Mouse (Mus musculus): ENCODE data around the gene Pcsk2. TPM values are rescaled to one million over a fixed set of nuclear protein-coding genes. Genes with fewer than 3 reads are reported as not detected.

The Pcsk2 gene
- polyA plus RNA-seq, 1 experiment from 2014 or later, result not detected

DNA sequence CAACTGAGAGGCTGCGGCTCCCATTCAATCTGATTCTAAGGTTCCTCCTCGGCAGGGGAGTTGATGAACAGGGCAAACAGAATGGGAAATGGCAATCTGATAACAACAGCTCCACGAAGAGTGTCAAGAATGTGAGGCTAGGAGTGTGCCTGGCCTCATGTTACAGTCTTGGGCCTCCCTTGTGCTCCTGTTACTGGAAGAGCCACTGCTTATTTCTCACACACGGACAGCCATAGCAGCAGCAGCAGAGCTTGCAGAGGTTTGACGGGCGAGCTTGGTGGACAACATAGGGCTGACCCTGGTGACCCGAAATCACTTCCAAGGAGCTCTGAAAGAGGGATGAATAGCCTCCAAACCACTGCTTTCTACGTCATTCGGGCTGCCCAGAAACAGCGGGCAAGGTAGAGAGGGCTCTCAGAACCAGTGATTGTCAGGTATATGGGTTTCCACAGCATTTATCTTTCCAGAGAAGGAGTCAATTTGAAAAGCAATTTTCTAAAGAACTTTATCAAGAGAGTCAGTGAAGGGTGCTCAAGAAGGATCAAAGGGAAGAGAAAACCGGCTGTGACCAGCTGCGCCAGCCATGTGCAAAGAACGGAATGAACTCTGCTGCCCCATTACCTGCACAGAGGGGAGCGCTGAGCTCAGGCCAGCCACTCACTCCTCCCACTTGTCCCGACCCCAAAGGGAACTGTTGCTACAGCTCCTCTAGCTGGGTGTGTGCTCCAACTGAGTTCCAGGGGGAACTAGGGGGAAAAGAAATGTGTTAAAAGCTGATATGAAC lies 260.4 kb downstream of the Pcsk2 start:
- H3K4me1 ChIP-seq (ENCODE audit: insufficient read depth), result no peaks in the 10 kb centered on the region
- no peaks in the 10 kb centered on the region for H3K27me3 ChIP-seq (ENCODE audit: insufficient read depth, low read length)
- WGBS (ENCODE audit: insufficient replicate concordance), result 64% methylated on average over 15 of the region's 15 CpGs
- no peaks in the 10 kb centered on the region for H3K9me3 ChIP-seq (ENCODE audit: low read length)
- H3K4me2 ChIP-seq (ENCODE audit: low read depth, low read length), result no peak overlapping the region
- TF ChIP-seq CTCF (IDR thresholded peaks at IDR 0.05; ENCODE audit: low read depth), result no peak
- no peak overlapping the region for H3K4me3 ChIP-seq (ENCODE audit: low read depth, low read length)
- no peak overlapping the region for H3K27ac ChIP-seq (ENCODE audit: low read depth)
- no peaks in the 10 kb centered on the region for H3K36me3 ChIP-seq (replicated peaks; ENCODE audit: insufficient read depth, low read length)
- no peak for DNase-seq
- no peak overlapping the region for H3K9ac ChIP-seq (replicated peaks)
- no peak for ATAC-seq

DNA sequence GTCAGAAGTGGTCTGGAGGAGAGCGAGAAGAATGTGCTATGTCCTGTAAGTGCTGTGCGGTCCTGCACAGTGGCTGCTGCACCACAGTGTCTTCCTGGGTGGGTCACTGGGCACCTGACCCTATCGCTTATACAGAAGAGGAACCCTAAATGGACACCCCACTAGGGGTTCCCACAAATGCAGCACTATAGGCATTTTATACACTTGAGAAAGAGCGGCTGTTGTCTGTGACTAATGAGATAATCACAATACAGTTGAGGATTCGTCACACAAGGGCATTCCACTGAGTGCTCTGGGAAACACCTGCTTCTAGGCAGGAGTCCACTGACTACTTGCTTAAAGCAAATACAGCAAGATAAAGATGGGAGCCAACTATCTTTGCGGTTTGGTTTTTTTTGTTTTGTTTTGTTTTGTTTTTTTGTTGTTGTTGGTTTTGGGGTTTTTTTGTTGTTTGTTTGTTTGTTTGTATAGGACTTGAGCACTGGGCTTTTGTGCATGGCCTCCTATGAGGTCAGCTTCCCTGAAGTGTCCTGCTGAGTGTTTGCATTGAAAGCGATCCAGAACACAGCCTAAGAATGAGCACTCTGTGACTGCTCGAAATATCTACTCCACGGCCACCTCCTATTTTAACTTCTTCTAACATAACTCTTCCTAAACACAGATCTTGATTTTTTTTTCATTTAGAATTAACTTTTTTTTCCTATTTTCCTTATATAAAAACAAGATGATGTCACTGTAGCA lies 261.1 kb downstream of the Pcsk2 start:
- DNase-seq (no peak), ATAC-seq (no peak)
- Histone ChIP-seq H3K9me3 (ENCODE audit: low read length) (no peaks in the 10 kb centered on the region), H3K4me3 (ENCODE audit: low read depth, low read length) (no peak overlapping the region), H3K36me3 (replicated peaks; ENCODE audit: insufficient read depth, low read length) (no peaks in the 10 kb centered on the region), H3K4me1 (ENCODE audit: insufficient read depth) (no peaks in the 10 kb centered on the region), H3K4me2 (ENCODE audit: low read depth, low read length) (no peak overlapping the region), H3K27ac (ENCODE audit: low read depth) (no peak overlapping the region), H3K27me3 (ENCODE audit: insufficient read depth, low read length) (no peaks in the 10 kb centered on the region), H3K9ac (replicated peaks) (no peak overlapping the region)
- 69% methylated on average over 9 of the region's 9 CpGs for WGBS (ENCODE audit: insufficient replicate concordance)
- TF ChIP-seq EP300 (IDR thresholded peaks at IDR 0.05; ENCODE audit: low read depth) (no peak), CTCF (IDR thresholded peaks at IDR 0.05; ENCODE audit: low read depth) (no peak)

DNA sequence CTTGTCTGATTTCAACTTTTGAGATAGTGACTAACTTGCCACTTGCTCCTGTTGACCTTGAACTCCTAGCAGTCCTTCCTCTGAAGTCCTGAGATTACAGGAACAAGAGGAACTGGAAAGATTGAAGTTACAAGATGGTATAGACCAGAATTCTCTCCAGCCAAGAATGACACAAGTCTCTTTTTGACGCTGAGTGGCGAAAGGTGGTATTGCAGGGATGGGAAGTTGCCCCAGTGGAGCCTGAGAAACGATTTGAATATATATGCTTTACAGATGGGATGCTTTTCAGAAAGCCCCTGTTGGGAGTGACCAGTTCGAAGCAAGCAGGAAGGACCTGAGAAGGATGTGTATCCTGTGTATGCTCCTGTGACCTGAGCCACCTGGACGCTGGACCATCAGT lies 262.8 kb downstream of the Pcsk2 start:
- H3K27me3 ChIP-seq (ENCODE audit: insufficient read depth, low read length), result no peaks in the 10 kb centered on the region
- H3K4me3 ChIP-seq (ENCODE audit: low read depth, low read length), result no peak overlapping the region
- H3K9me3 ChIP-seq (ENCODE audit: low read length), result no peaks in the 10 kb centered on the region
- H3K27ac ChIP-seq (ENCODE audit: low read depth), result no peak overlapping the region
- H3K4me2 ChIP-seq (ENCODE audit: low read depth, low read length), result no peak overlapping the region
- DNase-seq, result no peak
- WGBS (ENCODE audit: insufficient replicate concordance), result 60% methylated on average over 5 of the region's 5 CpGs
- no peak overlapping the region for H3K9ac ChIP-seq (replicated peaks)
- no peak for ATAC-seq
- H3K4me1 ChIP-seq (ENCODE audit: insufficient read depth), result no peaks in the 10 kb centered on the region
- H3K36me3 ChIP-seq (replicated peaks; ENCODE audit: insufficient read depth, low read length), result no peaks in the 10 kb centered on the region
- TF ChIP-seq EP300 (IDR thresholded peaks at IDR 0.05; ENCODE audit: low read depth), result no peak
- TF ChIP-seq CTCF (IDR thresholded peaks at IDR 0.05; ENCODE audit: low read depth), result no peak

DNA sequence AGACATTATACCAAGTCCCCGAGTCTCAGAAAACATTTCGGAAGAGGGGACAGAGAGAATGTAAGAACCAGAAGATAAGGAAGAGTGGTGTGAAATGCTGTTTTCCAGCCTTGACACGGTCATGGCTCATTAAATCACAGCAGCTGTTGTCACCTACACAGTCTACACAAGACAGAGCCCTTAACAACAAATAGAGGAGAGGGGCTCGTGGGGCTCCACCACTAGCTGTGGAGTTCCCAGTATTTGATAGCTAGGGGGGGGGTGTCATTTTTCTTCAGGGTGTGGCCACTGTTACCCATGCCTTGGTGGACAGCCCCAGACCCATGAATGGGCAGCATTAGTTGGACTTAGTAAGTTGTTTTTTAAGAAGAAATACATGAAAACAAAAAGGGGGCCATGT lies 266.3 kb downstream of the Pcsk2 start:
- H3K9ac ChIP-seq (replicated peaks), result no peak overlapping the region
- H3K4me2 ChIP-seq (ENCODE audit: low read depth, low read length), result no peak overlapping the region
- no peaks in the 10 kb centered on the region for H3K27me3 ChIP-seq (ENCODE audit: insufficient read depth, low read length)
- no peaks in the 10 kb centered on the region for H3K4me1 ChIP-seq (ENCODE audit: insufficient read depth)
- no peak for DNase-seq
- H3K4me3 ChIP-seq (ENCODE audit: low read depth, low read length), result no peak overlapping the region
- H3K36me3 ChIP-seq (replicated peaks; ENCODE audit: insufficient read depth, low read length), result no peaks in the 10 kb centered on the region
- 61% methylated on average over 4 of the region's 4 CpGs for WGBS (ENCODE audit: insufficient replicate concordance)
- H3K9me3 ChIP-seq (ENCODE audit: low read length), result no peaks in the 10 kb centered on the region
- no peak for TF ChIP-seq EP300 (IDR thresholded peaks at IDR 0.05; ENCODE audit: low read depth)
- no peak for TF ChIP-seq CTCF (IDR thresholded peaks at IDR 0.05; ENCODE audit: low read depth)
- no peak overlapping the region for H3K27ac ChIP-seq (ENCODE audit: low read depth)
- ATAC-seq, result no peak

DNA sequence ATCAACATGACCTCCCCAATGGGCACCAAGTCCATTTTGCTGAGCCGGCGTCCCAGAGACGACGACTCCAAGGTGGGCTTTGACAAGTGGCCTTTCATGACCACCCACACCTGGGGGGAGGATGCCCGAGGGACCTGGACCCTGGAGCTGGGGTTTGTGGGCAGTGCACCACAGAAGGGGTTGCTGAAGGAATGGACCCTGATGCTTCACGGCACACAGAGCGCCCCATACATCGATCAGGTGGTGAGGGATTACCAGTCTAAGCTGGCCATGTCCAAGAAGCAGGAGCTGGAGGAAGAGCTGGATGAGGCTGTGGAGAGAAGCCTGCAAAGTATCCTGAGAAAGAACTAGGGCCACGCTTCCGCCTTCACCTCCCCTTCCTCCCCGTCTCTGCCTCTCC lies 267.5 kb downstream of the Pcsk2 start:
- WGBS (ENCODE audit: insufficient replicate concordance), result 86% methylated on average over 11 of the region's 11 CpGs
- Histone ChIP-seq H3K4me2 (ENCODE audit: low read depth, low read length) (no peak overlapping the region), H3K27me3 (ENCODE audit: insufficient read depth, low read length) (no peaks in the 10 kb centered on the region), H3K9ac (replicated peaks) (no peak overlapping the region), H3K9me3 (ENCODE audit: low read length) (no peaks in the 10 kb centered on the region), H3K27ac (ENCODE audit: low read depth) (no peak overlapping the region), H3K4me1 (ENCODE audit: insufficient read depth) (no peaks in the 10 kb centered on the region), H3K4me3 (ENCODE audit: low read depth, low read length) (no peak overlapping the region), H3K36me3 (replicated peaks; ENCODE audit: insufficient read depth, low read length) (no peaks in the 10 kb centered on the region)
- ATAC-seq, result no peak
- no peak for DNase-seq
- TF ChIP-seq CTCF (IDR thresholded peaks at IDR 0.05; ENCODE audit: low read depth), result no peak
- TF ChIP-seq EP300 (IDR thresholded peaks at IDR 0.05; ENCODE audit: low read depth), result no peak

DNA sequence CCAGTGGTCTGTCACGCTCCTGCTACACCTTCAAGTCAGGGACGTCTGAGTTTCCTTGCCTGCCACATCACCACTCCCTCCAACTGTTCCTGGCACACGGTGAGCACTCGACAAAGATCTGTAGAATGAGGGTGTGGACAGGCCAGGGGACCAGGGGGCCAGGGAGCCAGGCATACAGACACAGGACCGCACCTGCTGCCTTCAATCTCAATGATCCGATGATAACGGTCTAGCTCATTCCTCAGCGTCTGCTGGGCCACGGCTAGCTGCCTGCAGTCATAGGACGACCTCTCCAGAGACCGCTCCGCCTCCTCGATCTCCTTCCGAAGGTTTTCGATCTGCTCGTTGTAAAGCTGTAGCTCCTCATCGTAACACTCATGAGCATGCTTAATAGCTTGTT lies 285.7 kb downstream of the Pcsk2 start:
- ATAC-seq, result no peak
- WGBS (ENCODE audit: insufficient replicate concordance), result 76% methylated on average over 17 of the region's 17 CpGs

More for the DNA sequence above, 285.7 kb downstream of the Pcsk2 start:
- Histone ChIP-seq H3K4me1 (ENCODE audit: insufficient read depth) (no peaks in the 10 kb centered on the region), H3K27ac (ENCODE audit: low read depth) (no peak overlapping the region), H3K36me3 (replicated peaks; ENCODE audit: insufficient read depth, low read length) (no peaks in the 10 kb centered on the region), H3K9me3 (ENCODE audit: low read length) (no peaks in the 10 kb centered on the region), H3K4me2 (ENCODE audit: low read depth, low read length) (no peak overlapping the region), H3K27me3 (ENCODE audit: insufficient read depth, low read length) (no peaks in the 10 kb centered on the region), H3K4me3 (ENCODE audit: low read depth, low read length) (no peak overlapping the region), H3K9ac (replicated peaks) (no peak overlapping the region)
- TF ChIP-seq CTCF (IDR thresholded peaks at IDR 0.05; ENCODE audit: low read depth) (no peak), EP300 (IDR thresholded peaks at IDR 0.05; ENCODE audit: low read depth) (no peak)
- no peak for DNase-seq
